In genomic region chr10:108597385-108597784, GRCm38 (mm10) we compare ENCODE assay signal across 16 mouse cellular contexts.
DNase-seq lines count a peak whose midpoint lies in the region; ATAC-seq and TF ChIP-seq lines count a peak whose summit lies in the region.
"Had no signal": no experiment of that assay in that cellular context is flagged by ENCODE, and none has a peak within 500 bp of the region (broad histone marks: within the 10 kb centered on the region; RNA-seq: fewer than 3 reads in every experiment).

No protein-coding gene starts in this region.

- no peak overlapping the region for H3K27ac ChIP-seq in gastrocnemius, adult 2 months
- no peak overlapping the region for H3K27ac ChIP-seq in liver, embryonic 14.5 days
- no peak overlapping the region for H3K27ac ChIP-seq in liver, embryonic 11.5 days (ENCODE audit: low read depth, low read length)
- H3K27ac ChIP-seq in stomach, postnatal 0 days (replicated peaks) = no peak overlapping the region
- H3K27ac ChIP-seq: embryonic facial prominence, embryonic 15.5 days; neural tube, embryonic 13.5 days had no signal

- H3K9ac ChIP-seq in liver, embryonic 14.5 days (replicated peaks) = no peak overlapping the region
- no peak overlapping the region for H3K9ac ChIP-seq in liver, embryonic 11.5 days (ENCODE audit: low read depth, low read length)
- H3K9ac ChIP-seq in stomach, postnatal 0 days (ENCODE audit: low read length) = no peak overlapping the region
- H3K9ac ChIP-seq: embryonic facial prominence, embryonic 15.5 days; neural tube, embryonic 13.5 days had no signal

- H3K27me3 ChIP-seq in liver, embryonic 14.5 days (ENCODE audit: control insufficient read depth, insufficient read depth, low read length) = no peaks in the 10 kb centered on the region
- H3K27me3 ChIP-seq in liver, embryonic 11.5 days (replicated peaks; ENCODE audit: control insufficient read depth, insufficient read depth, low read length) = no peaks in the 10 kb centered on the region
- H3K27me3 ChIP-seq in stomach, postnatal 0 days (ENCODE audit: control insufficient read depth, insufficient read depth, low read length) = no peaks in the 10 kb centered on the region
- H3K27me3 ChIP-seq: embryonic facial prominence, embryonic 15.5 days; neural tube, embryonic 13.5 days had no signal

- intact Hi-C loops in gastrocnemius, adult 2 months (cut with DNase I) = no loop called here

- no peak for TF ChIP-seq EP300 in liver, embryonic 14.5 days (IDR thresholded peaks at IDR 0.05; ENCODE audit: low read depth)
- TF ChIP-seq EP300 in stomach, postnatal 0 days (optimal IDR thresholded peaks at IDR 0.05) = no peak

- WGBS in liver, embryonic 14.5 days (ENCODE audit: insufficient replicate concordance) = 58% methylated on average over 1 of the region's 1 CpGs
- WGBS in liver, embryonic 11.5 days = 89% methylated on average over 1 of the region's 1 CpGs
- WGBS in stomach, postnatal 0 days = 82% methylated on average over 1 of the region's 1 CpGs

- no peaks in the 10 kb centered on the region for H3K36me3 ChIP-seq in liver, embryonic 14.5 days (replicated peaks; ENCODE audit: control insufficient read depth, insufficient read depth, low read depth)
- H3K36me3 ChIP-seq in liver, embryonic 11.5 days (ENCODE audit: control insufficient read depth, insufficient read depth, low read length) = no peaks in the 10 kb centered on the region
- no peaks in the 10 kb centered on the region for H3K36me3 ChIP-seq in stomach, postnatal 0 days (ENCODE audit: control insufficient read depth, insufficient read depth, low read length)
- H3K36me3 ChIP-seq: embryonic facial prominence, embryonic 15.5 days had no signal

- no peak for DNase-seq in gastrocnemius, adult 2 months
- DNase-seq in gastrocnemius, adult 8-10 months (ENCODE audit: low spot score in 2 of 2) = no peak
- DNase-seq in liver, embryonic 14.5 days (ENCODE audit: low read depth in 3 of 3, low spot score in 3 of 3) = no peak
- no peak for DNase-seq in liver, embryonic 11.5 days (ENCODE audit: low spot score)
- DNase-seq in ES-CJ7 (ENCODE audit: low read depth, low spot score) = peak; percentile 26
- no peak for DNase-seq in stomach, postnatal 0 days (ENCODE audit: low spot score)
- no peak for DNase-seq in right cerebral cortex, adult 2 months (ENCODE audit: low spot score in 2 of 2)
- no peak for DNase-seq in adrenal gland, postnatal 25 days
- DNase-seq: cerebellum, adult 11 months; kidney, adult 18-20 months; kidney, postnatal 4 days; layer of hippocampus, postnatal 36 days; lung, adult 18-20 months; spleen, adult 18-20 months had no signal

- H3K4me2 ChIP-seq in liver, embryonic 14.5 days (ENCODE audit: low read depth) = no peak overlapping the region
- H3K4me2 ChIP-seq in liver, embryonic 11.5 days = no peak overlapping the region
- H3K4me2 ChIP-seq in stomach, postnatal 0 days (replicated peaks; ENCODE audit: low read depth) = no peak overlapping the region
- H3K4me2 ChIP-seq: embryonic facial prominence, embryonic 15.5 days; neural tube, embryonic 13.5 days had no signal

- no peak for ATAC-seq in liver, embryonic 14.5 days (ENCODE audit: insufficient read depth)
- ATAC-seq in liver, embryonic 11.5 days (replicated peaks; ENCODE audit: low FRiP score) = no peak
- no peak for ATAC-seq in stomach, postnatal 0 days (ENCODE audit: low FRiP score, low TSS enrichment)

- peaks cover 3% of the 10 kb centered on the region; the same call in 1 of the 2 replicates for H3K9me3 ChIP-seq in liver, embryonic 14.5 days (ENCODE audit: control insufficient read depth, low read length)
- H3K9me3 ChIP-seq in liver, embryonic 11.5 days (ENCODE audit: control insufficient read depth, low read length) = peaks cover 6% of the 10 kb centered on the region
- no peaks in the 10 kb centered on the region for H3K9me3 ChIP-seq in stomach, postnatal 0 days (ENCODE audit: control insufficient read depth, low read length)
- H3K9me3 ChIP-seq: embryonic facial prominence, embryonic 15.5 days had no signal

- H3K4me3 ChIP-seq in gastrocnemius, adult 2 months = no peak overlapping the region
- no peak overlapping the region for H3K4me3 ChIP-seq in liver, embryonic 14.5 days (ENCODE audit: insufficient read depth in 1 of 2, low read depth in 2 of 2, low read length in 2 of 2)
- no peak overlapping the region for H3K4me3 ChIP-seq in liver, embryonic 11.5 days (ENCODE audit: low read depth, low read length)
- no peak overlapping the region for H3K4me3 ChIP-seq in stomach, postnatal 0 days (ENCODE audit: low read depth, low read length)
- H3K4me3 ChIP-seq: embryonic facial prominence, embryonic 15.5 days; neural tube, embryonic 13.5 days had no signal

- peak; percentile 34; the same call in 1 of the 2 replicates for TF ChIP-seq CTCF in gastrocnemius, adult 2 months (IDR thresholded peaks at IDR 0.05)
- peak; percentile 66 for TF ChIP-seq CTCF in liver, embryonic 14.5 days (IDR thresholded peaks at IDR 0.05; ENCODE audit: low read depth)
- TF ChIP-seq CTCF in stomach, postnatal 0 days (IDR thresholded peaks at IDR 0.05; ENCODE audit: low read depth) = peak; percentile 53

- H3K4me1 ChIP-seq in liver, embryonic 14.5 days (replicated peaks; ENCODE audit: control insufficient read depth in 2 of 2, insufficient read depth in 2 of 2, low read length in 1 of 2) = peaks cover 21 to 23% of the 10 kb centered on the region in 2 experiments
- H3K4me1 ChIP-seq in liver, embryonic 11.5 days (replicated peaks; ENCODE audit: control insufficient read depth, insufficient read depth, low read length) = peaks cover 16% of the 10 kb centered on the region
- H3K4me1 ChIP-seq in stomach, postnatal 0 days (replicated peaks; ENCODE audit: control insufficient read depth, insufficient read depth) = 0 out of 2 replicates have a peak, but pooled peaks cover 2% of the 10 kb centered on the region
- H3K4me1 ChIP-seq: embryonic facial prominence, embryonic 15.5 days; neural tube, embryonic 13.5 days had no signal
